Mouse (Mus musculus) liver, postnatal 0 days (tissue): ENCODE measurements around the gene Prr22. TPM values are rescaled to one million over a fixed set of nuclear protein-coding genes. Genes with fewer than 3 reads are reported as not detected.

Source experiments
- ATAC-seq: fragments of 200-750 bp; cut with Nextera tagmentation; 2 replicates; pipeline ENCODE4 v1.8.0; 2017; ENCODE audit warnings: mild to moderate bottlenecking, moderate library complexity
- DNase-seq: peaks from one replicate; pipeline ENCODE4 v3.0.0-alpha.2; 2016
- H3K27ac ChIP-seq: fragments of 300-500 bp; sonication (generic); 2 replicates; pipeline ENCODE4 v1.5.1; 2014; ENCODE audit warnings: antibody characterized with exemption, moderate library complexity, mild to moderate bottlenecking, low read depth
- H3K27me3 ChIP-seq: fragments of 300-500 bp; sonication (generic); 2 replicates; pipeline ENCODE4 v1.6.1; 2014; ENCODE audit warnings: low read length, control low read depth, mixed read lengths; ENCODE audit not compliant: insufficient read depth
- H3K36me3 ChIP-seq: fragments of 300-500 bp; sonication (generic); replicated peaks from 2 replicates; pipeline ENCODE4 v1.6.1; 2014; ENCODE audit warnings: mild to moderate bottlenecking, control low read depth, low read length, moderate library complexity, mixed read lengths; ENCODE audit not compliant: insufficient read depth
- H3K4me1 ChIP-seq: fragments of 300-500 bp; sonication (generic); 2 replicates; pipeline ENCODE4 v1.6.1; 2014; ENCODE audit warnings: antibody characterized with exemption, mild to moderate bottlenecking, control low read depth; ENCODE audit not compliant: insufficient read depth
- H3K4me2 ChIP-seq: fragments of 300-500 bp; sonication (generic); 2 replicates; pipeline ENCODE4 v1.6.1; 2014; ENCODE audit warnings: low read depth, mild to moderate bottlenecking, low read length, moderate library complexity, mixed read lengths
- H3K4me3 ChIP-seq: fragments of 300-500 bp; sonication (generic); 2 replicates; pipeline ENCODE4 v1.5.1; 2014; ENCODE audit warnings: low read depth, low read length
- H3K9ac ChIP-seq: fragments of 300-500 bp; sonication (generic); replicated peaks from 2 replicates; pipeline ENCODE4 v1.6.1; 2014; ENCODE audit warnings: mild to moderate bottlenecking, moderate library complexity
- H3K9me3 ChIP-seq: fragments of 300-500 bp; sonication (generic); 2 replicates; pipeline ENCODE4 v1.6.1; 2016; ENCODE audit warnings: mild to moderate bottlenecking, control low read depth, low read length, mixed read lengths
- CTCF ChIP-seq: sonication (generic); IDR thresholded peaks from 2 replicates; pipeline ENCODE4 v1.5.1; 2016; ENCODE audit warnings: antibody characterized with exemption, low read depth
- EP300 ChIP-seq: IDR thresholded peaks from 2 replicates; pipeline ENCODE4 v1.6.1; 2016; ENCODE audit warnings: antibody characterized with exemption, low read depth, mild to moderate bottlenecking
- WGBS: fragments of 180-500 bp; shearing (Covaris S2); extraction: QIAGEN DNeasy Blood & Tissue Kit; methylation state at CpG from one replicate; pipeline ENCODE4 v1.1.7; 2014; ENCODE audit not compliant: insufficient replicate concordance; 5-methylcytosine and 5-hydroxymethylcytosine counted together
- polyA plus RNA-seq: library from polyadenylated mRNA; unstranded; fragments of >200 nt; fragmentation: Nextera tagmentation; extraction: Ambion mirVana; gene quantifications from 2 replicates; pipeline ENCODE4 v1.2.1, GENCODE M21; 2015

Gene Prr22
- polyA plus RNA-seq, 1 experiment from 2014 or later: 0.23 TPM

GRCm38 (mm10) chr17:56729151-56729550 is 40.9 kb upstream of the Prr22 start:
- 62% methylated on average over 6 of the region's 6 CpGs for WGBS
- Histone ChIP-seq H3K36me3 (no peaks in the 10 kb centered on the region), H3K4me2 (no peak overlapping the region), H3K4me1 (peaks cover 3% of the 10 kb centered on the region; the same call in 1 of the 2 replicates), H3K27me3 (peaks cover 6% of the 10 kb centered on the region; the same call in 1 of the 2 replicates), H3K4me3 (no peak overlapping the region), H3K9me3 (no peaks in the 10 kb centered on the region), H3K27ac (no peak overlapping the region), H3K9ac (no peak overlapping the region)
- DNase-seq (no peak), ATAC-seq (no peak)
- no peak for TF ChIP-seq CTCF
- TF ChIP-seq EP300: no peak

GRCm38 (mm10) chr17:56729656-56730055 is 40.4 kb upstream of the Prr22 start:
- TF ChIP-seq CTCF (no peak), EP300 (no peak)
- DNase-seq (no peak), ATAC-seq (no peak)
- no peaks in the 10 kb centered on the region for H3K9me3 ChIP-seq
- H3K36me3 ChIP-seq: no peaks in the 10 kb centered on the region
- H3K27me3 ChIP-seq: peaks cover 6% of the 10 kb centered on the region; the same call in 1 of the 2 replicates
- no peak overlapping the region for H3K4me3 ChIP-seq
- no peak overlapping the region for H3K4me2 ChIP-seq
- H3K27ac ChIP-seq: no peak overlapping the region
- H3K4me1 ChIP-seq: peaks cover 3% of the 10 kb centered on the region; the same call in 1 of the 2 replicates
- WGBS: 80% methylated on average over 2 of the region's 2 CpGs
- H3K9ac ChIP-seq: no peak overlapping the region

GRCm38 (mm10) chr17:56736534-56736933 is 33.5 kb upstream of the Prr22 start:
- no peak overlapping the region for H3K4me3 ChIP-seq
- TF ChIP-seq EP300: no peak
- peak; percentile 69 for TF ChIP-seq CTCF
- H3K4me2 ChIP-seq: no peak overlapping the region
- H3K27me3 ChIP-seq: no peaks in the 10 kb centered on the region
- H3K36me3 ChIP-seq: no peaks in the 10 kb centered on the region
- no peaks in the 10 kb centered on the region for H3K9me3 ChIP-seq
- no peak overlapping the region for H3K27ac ChIP-seq
- no peak for DNase-seq
- WGBS: 39% methylated on average over 8 of the region's 8 CpGs
- no peaks in the 10 kb centered on the region for H3K4me1 ChIP-seq
- no peak overlapping the region for H3K9ac ChIP-seq
- no peak for ATAC-seq

DNA sequence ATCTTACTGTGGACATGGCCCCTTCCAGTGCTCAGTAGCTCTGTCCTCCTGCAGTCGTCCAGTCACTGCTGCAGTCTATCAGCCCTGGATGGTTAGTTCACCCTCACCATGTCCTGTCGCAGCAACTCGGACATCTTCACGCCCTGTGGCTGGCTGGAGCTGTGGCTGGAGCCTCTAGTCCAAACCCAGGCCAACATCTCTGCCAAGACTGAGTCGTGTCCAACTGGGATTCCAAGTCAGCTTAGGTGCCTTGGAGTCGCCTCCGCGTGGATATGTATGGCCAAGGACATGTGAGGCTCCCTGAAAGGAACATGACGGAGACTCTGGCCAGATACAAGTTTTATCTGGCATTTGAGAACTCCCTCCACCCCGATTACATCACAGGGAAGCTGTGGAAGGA is 31.8 kb upstream of the Prr22 start:
- TF ChIP-seq EP300: no peak
- TF ChIP-seq CTCF: no peak
- Histone ChIP-seq H3K4me2 (no peak overlapping the region), H3K9me3 (no peaks in the 10 kb centered on the region), H3K27me3 (no peaks in the 10 kb centered on the region), H3K9ac (no peak overlapping the region), H3K27ac (no peak overlapping the region), H3K4me1 (no peaks in the 10 kb centered on the region), H3K4me3 (no peak overlapping the region), H3K36me3 (no peaks in the 10 kb centered on the region)
- WGBS: 68% methylated on average over 10 of the region's 10 CpGs
- DNase-seq: no peak
- ATAC-seq: no peak

GRCm38 (mm10) chr17:56740118-56740787 is 29.8 kb upstream of the Prr22 start:
- ATAC-seq (no peak), DNase-seq (no peak)
- Histone ChIP-seq H3K36me3 (no peaks in the 10 kb centered on the region), H3K4me2 (no peak overlapping the region), H3K27ac (no peak overlapping the region), H3K4me3 (no peak overlapping the region), H3K9me3 (no peaks in the 10 kb centered on the region), H3K9ac (no peak overlapping the region), H3K27me3 (no peaks in the 10 kb centered on the region), H3K4me1 (no peaks in the 10 kb centered on the region)
- WGBS: 74% methylated on average over 17 of the region's 17 CpGs
- TF ChIP-seq EP300: no peak
- no peak for TF ChIP-seq CTCF

DNA sequence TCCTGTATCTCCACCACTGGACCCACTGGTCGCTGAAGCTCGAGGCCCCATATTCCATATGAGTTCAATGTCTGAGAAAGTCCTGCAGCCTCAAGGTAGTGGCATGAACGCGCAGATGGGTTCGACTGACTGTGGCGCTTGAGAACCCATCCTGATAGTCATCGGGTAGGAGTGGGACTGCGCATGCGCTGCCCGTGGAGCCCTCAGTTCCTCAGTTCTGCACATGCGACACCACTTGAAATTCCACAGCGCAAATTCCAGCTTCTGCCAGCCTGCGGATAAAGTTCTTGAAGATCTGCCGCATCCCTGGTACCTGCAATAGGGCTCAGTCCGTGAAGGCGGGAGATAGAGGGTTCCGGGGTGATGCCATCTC is 29.3 kb upstream of the Prr22 start:
- no peak overlapping the region for H3K27ac ChIP-seq
- no peaks in the 10 kb centered on the region for H3K36me3 ChIP-seq
- H3K4me1 ChIP-seq: no peaks in the 10 kb centered on the region
- no peak overlapping the region for H3K4me3 ChIP-seq
- H3K9ac ChIP-seq: no peak overlapping the region
- H3K4me2 ChIP-seq: no peak overlapping the region
- no peak for DNase-seq
- WGBS: 76% methylated on average over 17 of the region's 17 CpGs
- ATAC-seq: no peak
- H3K27me3 ChIP-seq: no peaks in the 10 kb centered on the region
- TF ChIP-seq CTCF: no peak
- TF ChIP-seq EP300: no peak
- H3K9me3 ChIP-seq: no peaks in the 10 kb centered on the region

GRCm38 (mm10) chr17:56744173-56744572 is 25.9 kb upstream of the Prr22 start:
- DNase-seq (no peak), ATAC-seq (no peak)
- 46% methylated on average over 5 of the region's 5 CpGs for WGBS
- Histone ChIP-seq H3K4me3 (no peak overlapping the region), H3K9ac (no peak overlapping the region), H3K4me1 (no peaks in the 10 kb centered on the region), H3K4me2 (no peak overlapping the region), H3K27me3 (no peaks in the 10 kb centered on the region), H3K36me3 (no peaks in the 10 kb centered on the region), H3K9me3 (no peaks in the 10 kb centered on the region), H3K27ac (no peak overlapping the region)
- TF ChIP-seq CTCF (no peak), EP300 (no peak)
